Mouse (Mus musculus) limb, embryonic 13.5 days (tissue): Measurements from ENCODE around the gene Psme2. TPM values are rescaled to one million over a fixed set of nuclear protein-coding genes. Genes with fewer than 3 reads are reported as not detected.

Source experiments
- ATAC-seq: fragments of 200-750 bp; cut with Nextera tagmentation; 2 replicates; pipeline ENCODE4 v1.8.0; 2017; ENCODE audit warnings: low read depth, moderate number of reproducible peaks, moderate TSS enrichment; ENCODE audit not compliant: low FRiP score
- H3K27ac ChIP-seq: fragments of 300-500 bp; sonication (generic); 2 replicates; pipeline ENCODE4 v1.5.1; 2015; ENCODE audit warnings: inconsistent platforms, mild to moderate bottlenecking, moderate library complexity
- H3K27me3 ChIP-seq: fragments of 300-500 bp; sonication (generic); 2 replicates; pipeline ENCODE4 v1.6.1; 2015; ENCODE audit warnings: mild to moderate bottlenecking, inconsistent platforms
- H3K36me3 ChIP-seq: fragments of 300-500 bp; sonication (generic); 2 replicates; pipeline ENCODE4 v1.6.1; 2015; ENCODE audit warnings: inconsistent platforms, mild to moderate bottlenecking, moderate library complexity
- H3K4me1 ChIP-seq: fragments of 300-500 bp; sonication (generic); 2 replicates; pipeline ENCODE4 v1.6.1; 2015; ENCODE audit warnings: inconsistent platforms
- H3K4me2 ChIP-seq: fragments of 300-500 bp; sonication (generic); replicated peaks from 2 replicates; pipeline ENCODE4 v1.6.1; 2015; ENCODE audit warnings: inconsistent platforms, mild to moderate bottlenecking, moderate library complexity
- H3K4me3 ChIP-seq: fragments of 300-500 bp; sonication (generic); 2 replicates; pipeline ENCODE4 v1.5.1; 2015; ENCODE audit warnings: moderate library complexity, mild to moderate bottlenecking, inconsistent platforms
- H3K9ac ChIP-seq: fragments of 300-500 bp; sonication (generic); 2 replicates; pipeline ENCODE4 v1.6.1; 2015; ENCODE audit warnings: mild to moderate bottlenecking, inconsistent platforms
- H3K9me3 ChIP-seq: fragments of 300-500 bp; sonication (generic); 2 replicates; pipeline ENCODE4 v1.6.1; 2016; ENCODE audit warnings: inconsistent platforms
- WGBS: fragments of 180-500 bp; shearing (Covaris S2); methylation state at CpG from one replicate; pipeline ENCODE4 v1.1.7; 2015; 5-methylcytosine and 5-hydroxymethylcytosine counted together
- polyA plus RNA-seq: library from polyadenylated mRNA; unstranded; fragments of >200 nt; fragmentation: Nextera tagmentation; extraction: Ambion mirVana; gene quantifications from 2 replicates; pipeline ENCODE4 v1.2.1, GENCODE M21; 2015

Psme2 gene
- polyA plus RNA-seq, 1 experiment from 2014 or later: 280 TPM

- Histone ChIP-seq H3K27ac (no peak overlapping the region), H3K4me2 (peak overlapping the region; percentile 99), H3K27me3 (peaks cover 4% of the 10 kb centered on the region), H3K4me1 (peaks cover 36% of the 10 kb centered on the region), H3K36me3 (peaks cover 35% of the 10 kb centered on the region), H3K9me3 (no peaks in the 10 kb centered on the region), H3K4me3 (peak overlapping the region; percentile 97), H3K9ac (peak overlapping the region; percentile 72)
- no peak for ATAC-seq
- 85% methylated on average over 11 of the region's 11 CpGs for WGBS
Observed at GRCm38 (mm10) chr14:55589771-55590448, 1.0 kb downstream of the Psme2 start.

- H3K27ac ChIP-seq: no peak overlapping the region
- no peak overlapping the region for H3K4me3 ChIP-seq
- no peak for ATAC-seq
- peaks cover 43% of the 10 kb centered on the region for H3K4me1 ChIP-seq
- no peak overlapping the region for H3K9ac ChIP-seq
- H3K4me2 ChIP-seq: no peak overlapping the region; the same call in 1 of the 2 replicates
- peaks cover 10% of the 10 kb centered on the region for H3K27me3 ChIP-seq
- H3K9me3 ChIP-seq: no peaks in the 10 kb centered on the region
- H3K36me3 ChIP-seq: peaks cover 29% of the 10 kb centered on the region
- WGBS: 90% methylated on average over 5 of the region's 5 CpGs
Observed at GRCm38 (mm10) chr14:55589271-55589670, 1.6 kb downstream of the Psme2 start.

GRCm38 (mm10) chr14:55586149-55586548 lies 4.8 kb downstream of the Psme2 start:
- H3K4me2 ChIP-seq: no peak overlapping the region
- no peak overlapping the region for H3K27ac ChIP-seq
- H3K9me3 ChIP-seq: no peaks in the 10 kb centered on the region
- H3K9ac ChIP-seq: no peak overlapping the region
- H3K27me3 ChIP-seq: peaks cover 13% of the 10 kb centered on the region
- H3K36me3 ChIP-seq: peaks cover 34% of the 10 kb centered on the region
- no peak overlapping the region for H3K4me3 ChIP-seq
- WGBS: 91% methylated on average over 2 of the region's 2 CpGs
- ATAC-seq: no peak
- H3K4me1 ChIP-seq: peaks cover 24% of the 10 kb centered on the region

GRCm38 (mm10) chr14:55585566-55585960 lies 5.3 kb downstream of the Psme2 start:
- no peak overlapping the region for H3K9ac ChIP-seq
- peak overlapping the region; percentile 84 for H3K4me2 ChIP-seq
- H3K9me3 ChIP-seq: no peaks in the 10 kb centered on the region
- peaks cover 40% of the 10 kb centered on the region for H3K36me3 ChIP-seq
- H3K4me3 ChIP-seq: peak overlapping the region; percentile 55
- H3K27me3 ChIP-seq: peaks cover 13% of the 10 kb centered on the region
- peaks cover 24% of the 10 kb centered on the region for H3K4me1 ChIP-seq
- 56% methylated on average over 6 of the region's 6 CpGs for WGBS
- no peak overlapping the region for H3K27ac ChIP-seq
- ATAC-seq: no peak

GRCm38 (mm10) chr14:55584702-55585565 lies 6.0 kb downstream of the Psme2 start, which contains the start of gene Emc9:
TSS of gene Emc9 (minus strand) at chr14:55585302.
- WGBS: 2% methylated on average over 43 of the region's 43 CpGs

GRCm38 (mm10) chr14:55584303-55584701 lies 6.6 kb downstream of the Psme2 start:
- peak overlapping the region; percentile 84 for H3K4me2 ChIP-seq
- ATAC-seq: no peak
- peak overlapping the region; percentile 55 for H3K4me3 ChIP-seq
- H3K27me3 ChIP-seq: peaks cover 13% of the 10 kb centered on the region
- H3K9me3 ChIP-seq: no peaks in the 10 kb centered on the region
- peaks cover 50% of the 10 kb centered on the region for H3K36me3 ChIP-seq
- H3K4me1 ChIP-seq: peaks cover 17% of the 10 kb centered on the region
- no peak overlapping the region for H3K27ac ChIP-seq
- H3K9ac ChIP-seq: no peak overlapping the region
- 29% methylated on average over 5 of the region's 5 CpGs for WGBS

More at GRCm38 (mm10) chr14:55584702-55585565, 6.0 kb downstream of the Psme2 start, which contains the start of gene Emc9:
- H3K4me3 ChIP-seq: peak within 1 kb of the TSS; percentile 55
- H3K27me3 ChIP-seq: peaks cover 13% of the 10 kb centered on the region
- H3K27ac ChIP-seq: no peak within 1 kb of the TSS
- ATAC-seq: peak; percentile 62; the same call in 1 of the 2 replicates
- peak within 1 kb of the TSS; percentile 84 for H3K4me2 ChIP-seq
- H3K9me3 ChIP-seq: no peaks in the 10 kb centered on the region
- peaks cover 46% of the 10 kb centered on the region for H3K36me3 ChIP-seq
- H3K9ac ChIP-seq: peak within 1 kb of the TSS; percentile 70
- peaks cover 20% of the 10 kb centered on the region for H3K4me1 ChIP-seq

GRCm38 (mm10) chr14:55581981-55582681 lies 8.8 kb downstream of the Psme2 start:
- Histone ChIP-seq H3K9ac (no peak overlapping the region), H3K9me3 (no peaks in the 10 kb centered on the region), H3K27ac (no peak overlapping the region), H3K36me3 (peaks cover 29% of the 10 kb centered on the region), H3K4me3 (no peak overlapping the region), H3K4me1 (peaks cover 28% of the 10 kb centered on the region), H3K4me2 (no peak overlapping the region), H3K27me3 (peaks cover 13% of the 10 kb centered on the region)
- WGBS: 80% methylated on average over 9 of the region's 9 CpGs
- no peak for ATAC-seq

- Histone ChIP-seq H3K9me3 (no peaks in the 10 kb centered on the region), H3K36me3 (peaks cover 26% of the 10 kb centered on the region), H3K4me2 (no peak overlapping the region), H3K4me1 (peaks cover 28% of the 10 kb centered on the region), H3K4me3 (no peak overlapping the region), H3K27me3 (peaks cover 13% of the 10 kb centered on the region), H3K27ac (no peak overlapping the region), H3K9ac (no peak overlapping the region)
- WGBS: 95% methylated on average over 16 of the region's 16 CpGs
- no peak for ATAC-seq
Observed at GRCm38 (mm10) chr14:55580731-55581130, 10.2 kb downstream of the Psme2 start.

- WGBS: 91% methylated on average over 23 of the region's 23 CpGs
- Histone ChIP-seq H3K9me3 (no peaks in the 10 kb centered on the region), H3K4me2 (peak overlapping the region; percentile 94; the same call in 1 of the 2 replicates), H3K4me3 (no peak overlapping the region), H3K27me3 (peaks cover 8% of the 10 kb centered on the region), H3K27ac (no peak overlapping the region), H3K36me3 (peaks cover 26% of the 10 kb centered on the region), H3K4me1 (peaks cover 24% of the 10 kb centered on the region), H3K9ac (no peak overlapping the region)
- ATAC-seq: no peak
Observed at GRCm38 (mm10) chr14:55579511-55580496, 11.1 kb downstream of the Psme2 start.

- Histone ChIP-seq H3K4me1 (peaks cover 18% of the 10 kb centered on the region), H3K27me3 (no peaks in the 10 kb centered on the region), H3K9me3 (no peaks in the 10 kb centered on the region), H3K4me3 (peak overlapping the region; percentile 80), H3K27ac (peak overlapping the region; percentile 83; the same call in 1 of the 2 replicates), H3K4me2 (peak overlapping the region; percentile 94), H3K9ac (peak overlapping the region; percentile 90), H3K36me3 (peaks cover 26% of the 10 kb centered on the region)
- ATAC-seq: no peak; the same call in 1 of the 2 replicates
- WGBS: 32% methylated on average over 6 of the region's 6 CpGs
Observed at GRCm38 (mm10) chr14:55578668-55579269, 12.1 kb downstream of the Psme2 start.
